Mouse (Mus musculus) heart, postnatal 0 days (tissue): ENCODE measurements around the gene Zdhhc19. TPM values are rescaled to one million over a fixed set of nuclear protein-coding genes. Genes with fewer than 3 reads are reported as not detected.

Experiments
- ATAC-seq: fragments of 200-750 bp; cut with Nextera tagmentation; 2 replicates; pipeline ENCODE4 v1.8.0; 2017; ENCODE audit warnings: low read depth, moderate number of reproducible peaks, moderate library complexity; ENCODE audit not compliant: insufficient read depth
- DNase-seq: peaks from one replicate; pipeline ENCODE4 v3.0.0-alpha.2; 2016; ENCODE audit warnings: low spot score
- H3K27ac ChIP-seq: fragments of 300-500 bp; sonication (generic); 2 replicates; pipeline ENCODE4 v1.5.1; 2014; ENCODE audit warnings: low read depth, mild to moderate bottlenecking
- H3K27me3 ChIP-seq: fragments of 300-500 bp; sonication (generic); 2 replicates; pipeline ENCODE4 v1.6.1; 2014; ENCODE audit warnings: low read length, mixed read lengths; ENCODE audit not compliant: control insufficient read depth, insufficient read depth
- H3K36me3 ChIP-seq: fragments of 300-500 bp; sonication (generic); replicated peaks from 2 replicates; pipeline ENCODE4 v1.6.1; 2014; ENCODE audit warnings: low read length, mixed read lengths; ENCODE audit not compliant: control insufficient read depth, insufficient read depth
- H3K4me1 ChIP-seq: fragments of 300-500 bp; sonication (generic); 2 replicates; pipeline ENCODE4 v1.6.1; 2014; ENCODE audit warnings: antibody characterized with exemption; ENCODE audit not compliant: control insufficient read depth, insufficient read depth
- H3K4me2 ChIP-seq: fragments of 300-500 bp; sonication (generic); 2 replicates; pipeline ENCODE4 v1.6.1; 2014; ENCODE audit warnings: low read depth, mild to moderate bottlenecking, low read length, moderate library complexity
- H3K4me3 ChIP-seq: fragments of 300-500 bp; sonication (generic); 2 replicates; pipeline ENCODE4 v1.5.1; 2014; ENCODE audit warnings: low read depth, low read length
- H3K9ac ChIP-seq: fragments of 300-500 bp; sonication (generic); replicated peaks from 2 replicates; pipeline ENCODE4 v1.6.1; 2014; ENCODE audit warnings: low read depth, low read length, mixed read lengths
- H3K9me3 ChIP-seq: fragments of 300-500 bp; sonication (generic); replicated peaks from 2 replicates; pipeline ENCODE4 v1.6.1; 2016; ENCODE audit warnings: low read length; ENCODE audit not compliant: control insufficient read depth
- CTCF ChIP-seq: IDR thresholded peaks from 2 replicates; pipeline ENCODE4 v1.5.1; 2016; ENCODE audit warnings: antibody characterized with exemption, control low read depth, low read depth
- EP300 ChIP-seq: IDR thresholded peaks from 2 replicates; pipeline ENCODE4 v1.6.1; 2016; ENCODE audit warnings: antibody characterized with exemption, low read depth
- WGBS: fragments of 180-500 bp; shearing (Covaris S2); extraction: QIAGEN DNeasy Blood & Tissue Kit; methylation state at CpG from one replicate; pipeline ENCODE4 v1.1.7; 2014; 5-methylcytosine and 5-hydroxymethylcytosine counted together
- polyA plus RNA-seq: library from polyadenylated mRNA; unstranded; fragments of >200 nt; fragmentation: Nextera tagmentation; extraction: Ambion mirVana; gene quantifications from 2 replicates; pipeline ENCODE4 v1.2.1, GENCODE M21; 2015
- total RNA-seq: library from RNA; depleted of rRNA; stranded (reverse); fragments of >200 nt; gene quantifications from 2 replicates; pipeline ENCODE4 v1.2.3, GENCODE M21; 2014; ENCODE audit warnings: low replicate concordance

The Zdhhc19 gene
- total and polyA plus RNA-seq, 2 experiments from 2014 or later, result not detected

- no peak for ATAC-seq
- Histone ChIP-seq H3K4me3 (no peak overlapping the region), H3K36me3 (no peaks in the 10 kb centered on the region), H3K27ac (no peak overlapping the region), H3K9ac (no peak overlapping the region), H3K4me1 (no peaks in the 10 kb centered on the region), H3K27me3 (0 out of 2 replicates have a peak, but pooled peaks cover 6% of the 10 kb centered on the region), H3K9me3 (no peaks in the 10 kb centered on the region), H3K4me2 (no peak overlapping the region)
- WGBS, result 69% methylated on average over 7 of the region's 7 CpGs
- DNase-seq, result no peak
- TF ChIP-seq CTCF (no peak), EP300 (no peak)
Observed at GRCm38 (mm10) chr16:32501459-32501858, 5.4 kb downstream of the Zdhhc19 start.

- ATAC-seq (no peak), DNase-seq (no peak)
- 83% methylated on average over 12 of the region's 12 CpGs for WGBS
- H3K4me1 ChIP-seq, result 0 out of 2 replicates have a peak, but pooled peaks cover 4% of the 10 kb centered on the region
- no peak overlapping the region for H3K9ac ChIP-seq
- H3K9me3 ChIP-seq, result no peaks in the 10 kb centered on the region
- no peaks in the 10 kb centered on the region for H3K36me3 ChIP-seq
- H3K27ac ChIP-seq, result no peak overlapping the region
- H3K4me2 ChIP-seq, result no peak overlapping the region
- H3K27me3 ChIP-seq, result 0 out of 2 replicates have a peak, but pooled peaks cover 6% of the 10 kb centered on the region
- TF ChIP-seq EP300 (no peak), CTCF (no peak)
- no peak overlapping the region for H3K4me3 ChIP-seq
Observed at GRCm38 (mm10) chr16:32502621-32503335, 6.7 kb downstream of the Zdhhc19 start.

- Histone ChIP-seq H3K27ac (no peak overlapping the region), H3K4me3 (no peak overlapping the region), H3K4me2 (no peak overlapping the region), H3K36me3 (no peaks in the 10 kb centered on the region), H3K27me3 (0 out of 2 replicates have a peak, but pooled peaks cover 6% of the 10 kb centered on the region), H3K4me1 (0 out of 2 replicates have a peak, but pooled peaks cover 5% of the 10 kb centered on the region), H3K9ac (no peak overlapping the region), H3K9me3 (no peaks in the 10 kb centered on the region)
- ATAC-seq, result no peak
- 77% methylated on average over 6 of the region's 6 CpGs for WGBS
- no peak for TF ChIP-seq CTCF
- no peak for TF ChIP-seq EP300
- no peak for DNase-seq
Observed at GRCm38 (mm10) chr16:32503633-32504032, 7.6 kb downstream of the Zdhhc19 start.

- TF ChIP-seq EP300 (no peak), CTCF (no peak)
- no peak overlapping the region for H3K27ac ChIP-seq
- peaks cover 29% of the 10 kb centered on the region for H3K4me1 ChIP-seq
- ATAC-seq (no peak), DNase-seq (no peak)
- H3K36me3 ChIP-seq, result no peaks in the 10 kb centered on the region
- WGBS, result 72% methylated on average over 8 of the region's 8 CpGs
- H3K9ac ChIP-seq, result no peak overlapping the region
- no peaks in the 10 kb centered on the region for H3K27me3 ChIP-seq
- H3K4me2 ChIP-seq, result no peak overlapping the region
- H3K9me3 ChIP-seq, result no peaks in the 10 kb centered on the region
- H3K4me3 ChIP-seq, result no peak overlapping the region
Observed at GRCm38 (mm10) chr16:32506298-32506697, 10.2 kb downstream of the Zdhhc19 start.

- no peak for DNase-seq
- no peak overlapping the region for H3K27ac ChIP-seq
- no peaks in the 10 kb centered on the region for H3K9me3 ChIP-seq
- H3K4me1 ChIP-seq, result peaks cover 29% of the 10 kb centered on the region
- no peaks in the 10 kb centered on the region for H3K36me3 ChIP-seq
- 77% methylated on average over 7 of the region's 7 CpGs for WGBS
- no peak overlapping the region for H3K9ac ChIP-seq
- no peak overlapping the region for H3K4me2 ChIP-seq
- ATAC-seq, result no peak
- H3K4me3 ChIP-seq, result no peak overlapping the region
- TF ChIP-seq CTCF, result no peak
- no peak for TF ChIP-seq EP300
- H3K27me3 ChIP-seq, result no peaks in the 10 kb centered on the region
Observed at GRCm38 (mm10) chr16:32506868-32507267, 10.8 kb downstream of the Zdhhc19 start.

- 19% methylated on average over 9 of the region's 9 CpGs for WGBS
- H3K4me3 ChIP-seq, result no peak overlapping the region
- H3K4me1 ChIP-seq, result peaks cover 29% of the 10 kb centered on the region
- no peak for TF ChIP-seq EP300
- TF ChIP-seq CTCF, result peak; percentile 93
- no peak for DNase-seq
- no peaks in the 10 kb centered on the region for H3K36me3 ChIP-seq
- H3K27me3 ChIP-seq, result no peaks in the 10 kb centered on the region
- H3K9ac ChIP-seq, result no peak overlapping the region
- ATAC-seq, result no peak
- H3K27ac ChIP-seq, result no peak overlapping the region
- no peak overlapping the region for H3K4me2 ChIP-seq
- no peaks in the 10 kb centered on the region for H3K9me3 ChIP-seq
Observed at GRCm38 (mm10) chr16:32507407-32507806, 11.3 kb downstream of the Zdhhc19 start.
